Mouse (Mus musculus): ENCODE measurements around the gene Ins2. TPM values are rescaled to one million over a fixed set of nuclear protein-coding genes. Genes with fewer than 3 reads are reported as not detected.

Gene Ins2
- polyA plus RNA-seq, 1 experiment from 2014 or later, result not detected

GRCm38 (mm10) chr7:142663931-142664421 is 79.2 kb downstream of the Ins2 start:
- no peak for ATAC-seq (ENCODE audit: extremely low read depth, insufficient number of reproducible peaks, low FRiP score, low TSS enrichment)
- WGBS, result 1% methylated on average over 53 of the region's 53 CpGs
- Histone ChIP-seq H3K9ac (peak overlapping the region; percentile 98), H3K4me2 (peak overlapping the region; percentile 78), H3K27ac (replicated peaks) (peak overlapping the region; percentile 99), H3K4me1 (peaks cover 33% of the 10 kb centered on the region; the same call in 1 of the 2 replicates), H3K36me3 (peaks cover 37% of the 10 kb centered on the region), H3K9me3 (peaks cover 8% of the 10 kb centered on the region), H3K27me3 (replicated peaks) (peaks cover 75% of the 10 kb centered on the region), H3K4me3 (peak overlapping the region; percentile 80)

- WGBS, result 16% methylated on average over 5 of the region's 5 CpGs
- H3K4me3 ChIP-seq, result peak overlapping the region; percentile 80
- H3K4me1 ChIP-seq, result peaks cover 33% of the 10 kb centered on the region; the same call in 1 of the 2 replicates
- no peak for ATAC-seq (ENCODE audit: extremely low read depth, insufficient number of reproducible peaks, low FRiP score, low TSS enrichment)
- H3K9ac ChIP-seq, result peak overlapping the region; percentile 98
- peaks cover 81% of the 10 kb centered on the region for H3K27me3 ChIP-seq (replicated peaks)
- peak overlapping the region; percentile 99 for H3K27ac ChIP-seq (replicated peaks)
- H3K9me3 ChIP-seq, result 0 out of 2 replicates have a peak, but pooled peaks cover 1% of the 10 kb centered on the region
- H3K4me2 ChIP-seq, result peak overlapping the region; percentile 78
- peaks cover 29% of the 10 kb centered on the region for H3K36me3 ChIP-seq
Measured at GRCm38 (mm10) chr7:142663151-142663550, 80.0 kb downstream of the Ins2 start.

GRCm38 (mm10) chr7:142661811-142662210 is 81.4 kb downstream of the Ins2 start:
- Histone ChIP-seq H3K9ac (peak overlapping the region; percentile 98), H3K36me3 (peaks cover 20% of the 10 kb centered on the region), H3K9me3 (no peaks in the 10 kb centered on the region), H3K4me2 (peak overlapping the region; percentile 78), H3K27me3 (replicated peaks) (peaks cover 94% of the 10 kb centered on the region), H3K27ac (replicated peaks) (peak overlapping the region; percentile 99), H3K4me1 (peaks cover 33% of the 10 kb centered on the region; the same call in 1 of the 2 replicates), H3K4me3 (peak overlapping the region; percentile 80)
- no peak for ATAC-seq (ENCODE audit: extremely low read depth, insufficient number of reproducible peaks, low FRiP score, low TSS enrichment)

GRCm38 (mm10) chr7:142661046-142661445 is 82.1 kb downstream of the Ins2 start:
- H3K9ac ChIP-seq, result peak overlapping the region; percentile 98
- under 1% methylated on average over 25 of the region's 25 CpGs for WGBS

GRCm38 (mm10) chr7:142660651-142660945 is 82.6 kb downstream of the Ins2 start:
- WGBS, result under 1% methylated on average over 29 of the region's 29 CpGs
- no peak for ATAC-seq (ENCODE audit: extremely low read depth, insufficient number of reproducible peaks, low FRiP score, low TSS enrichment)
- peaks cover 30% of the 10 kb centered on the region; the same call in 1 of the 2 replicates for H3K4me1 ChIP-seq
- H3K9ac ChIP-seq, result peak overlapping the region; percentile 98
- no peaks in the 10 kb centered on the region for H3K9me3 ChIP-seq
- peak overlapping the region; percentile 78 for H3K4me2 ChIP-seq
- peak overlapping the region; percentile 80 for H3K4me3 ChIP-seq
- peaks cover 94% of the 10 kb centered on the region for H3K27me3 ChIP-seq (replicated peaks)
- peaks cover 14% of the 10 kb centered on the region for H3K36me3 ChIP-seq
- H3K27ac ChIP-seq (replicated peaks), result peak overlapping the region; percentile 99

More at GRCm38 (mm10) chr7:142661046-142661445, 82.1 kb downstream of the Ins2 start:
- Histone ChIP-seq H3K27me3 (replicated peaks) (peaks cover 94% of the 10 kb centered on the region), H3K36me3 (peaks cover 17% of the 10 kb centered on the region), H3K4me1 (peaks cover 33% of the 10 kb centered on the region; the same call in 1 of the 2 replicates), H3K4me3 (peak overlapping the region; percentile 80), H3K27ac (replicated peaks) (peak overlapping the region; percentile 99), H3K9me3 (no peaks in the 10 kb centered on the region), H3K4me2 (peak overlapping the region; percentile 78)
- ATAC-seq (ENCODE audit: extremely low read depth, insufficient number of reproducible peaks, low FRiP score, low TSS enrichment), result no peak

- WGBS, result under 1% methylated on average over 43 of the region's 43 CpGs
- H3K36me3 ChIP-seq, result peaks cover 16% of the 10 kb centered on the region
- H3K4me3 ChIP-seq, result peak overlapping the region; percentile 80
- H3K27ac ChIP-seq (replicated peaks), result peak overlapping the region; percentile 99
- H3K27me3 ChIP-seq (replicated peaks), result peaks cover 94% of the 10 kb centered on the region
- no peaks in the 10 kb centered on the region for H3K9me3 ChIP-seq
- peak overlapping the region; percentile 78 for H3K4me2 ChIP-seq
- H3K9ac ChIP-seq, result peak overlapping the region; percentile 98
- H3K4me1 ChIP-seq, result peaks cover 30% of the 10 kb centered on the region
- no peak for ATAC-seq (ENCODE audit: extremely low read depth, insufficient number of reproducible peaks, low FRiP score, low TSS enrichment)
Measured at GRCm38 (mm10) chr7:142659767-142660650, 83.2 kb downstream of the Ins2 start.

- Histone ChIP-seq H3K4me2 (peak overlapping the region; percentile 78), H3K4me1 (peaks cover 28% of the 10 kb centered on the region), H3K27me3 (replicated peaks) (peaks cover 94% of the 10 kb centered on the region), H3K36me3 (peaks cover 24% of the 10 kb centered on the region), H3K9me3 (no peaks in the 10 kb centered on the region), H3K27ac (replicated peaks) (peak overlapping the region; percentile 99), H3K4me3 (peak overlapping the region; percentile 80), H3K9ac (peak overlapping the region; percentile 98)
- WGBS, result under 1% methylated on average over 31 of the region's 70 CpGs
- ATAC-seq (ENCODE audit: extremely low read depth, insufficient number of reproducible peaks, low FRiP score, low TSS enrichment), result peak; percentile 66
Measured at GRCm38 (mm10) chr7:142659181-142659681, 84.0 kb downstream of the Ins2 start.

GRCm38 (mm10) chr7:142658681-142659180 is 84.5 kb downstream of the Ins2 start:
- Histone ChIP-seq H3K4me2 (peak overlapping the region; percentile 78), H3K27ac (replicated peaks) (peak overlapping the region; percentile 99), H3K9me3 (no peaks in the 10 kb centered on the region), H3K27me3 (replicated peaks) (peaks cover 94% of the 10 kb centered on the region), H3K4me3 (peak overlapping the region; percentile 80), H3K4me1 (peaks cover 24% of the 10 kb centered on the region), H3K9ac (peak overlapping the region; percentile 98), H3K36me3 (peaks cover 29% of the 10 kb centered on the region)
- under 1% methylated on average over 38 of the region's 40 CpGs for WGBS
- ATAC-seq (ENCODE audit: extremely low read depth, insufficient number of reproducible peaks, low FRiP score, low TSS enrichment), result no peak

- ATAC-seq (ENCODE audit: extremely low read depth, insufficient number of reproducible peaks, low FRiP score, low TSS enrichment), result no peak
Measured at GRCm38 (mm10) chr7:142657821-142658614, 85.2 kb downstream of the Ins2 start.

GRCm38 (mm10) chr7:142657341-142657791 is 85.8 kb downstream of the Ins2 start:
- H3K27ac ChIP-seq (replicated peaks), result peak overlapping the region; percentile 99
- H3K9ac ChIP-seq, result peak overlapping the region; percentile 98
- H3K4me2 ChIP-seq, result peak overlapping the region; percentile 78
- peaks cover 22% of the 10 kb centered on the region for H3K4me1 ChIP-seq
- peaks cover 42% of the 10 kb centered on the region for H3K36me3 ChIP-seq
- H3K27me3 ChIP-seq (replicated peaks), result peaks cover 87% of the 10 kb centered on the region
- H3K9me3 ChIP-seq, result no peaks in the 10 kb centered on the region
- peak overlapping the region; percentile 80 for H3K4me3 ChIP-seq
- 17% methylated on average over 5 of the region's 9 CpGs for WGBS
- ATAC-seq (ENCODE audit: extremely low read depth, insufficient number of reproducible peaks, low FRiP score, low TSS enrichment), result peak; percentile 24; the same call in 1 of the 2 replicates

More at GRCm38 (mm10) chr7:142657821-142658614, 85.2 kb downstream of the Ins2 start:
- WGBS, result 1% methylated on average over 34 of the region's 34 CpGs
- peak overlapping the region; percentile 98 for H3K9ac ChIP-seq
- peak overlapping the region; percentile 99 for H3K27ac ChIP-seq (replicated peaks)
- peaks cover 36% of the 10 kb centered on the region for H3K36me3 ChIP-seq
- peaks cover 92% of the 10 kb centered on the region for H3K27me3 ChIP-seq (replicated peaks)
- peaks cover 22% of the 10 kb centered on the region for H3K4me1 ChIP-seq
- H3K9me3 ChIP-seq, result no peaks in the 10 kb centered on the region
- H3K4me3 ChIP-seq, result peak overlapping the region; percentile 80
- peak overlapping the region; percentile 78 for H3K4me2 ChIP-seq

Measured in heart, embryonic 13.5 days (tissue).